Mouse (Mus musculus): Measurements from ENCODE around the gene Lrrfip2.
A peak's percentile ranks its signal among the peaks of the same experiment; 100 is the strongest.

Gene Lrrfip2

DNA sequence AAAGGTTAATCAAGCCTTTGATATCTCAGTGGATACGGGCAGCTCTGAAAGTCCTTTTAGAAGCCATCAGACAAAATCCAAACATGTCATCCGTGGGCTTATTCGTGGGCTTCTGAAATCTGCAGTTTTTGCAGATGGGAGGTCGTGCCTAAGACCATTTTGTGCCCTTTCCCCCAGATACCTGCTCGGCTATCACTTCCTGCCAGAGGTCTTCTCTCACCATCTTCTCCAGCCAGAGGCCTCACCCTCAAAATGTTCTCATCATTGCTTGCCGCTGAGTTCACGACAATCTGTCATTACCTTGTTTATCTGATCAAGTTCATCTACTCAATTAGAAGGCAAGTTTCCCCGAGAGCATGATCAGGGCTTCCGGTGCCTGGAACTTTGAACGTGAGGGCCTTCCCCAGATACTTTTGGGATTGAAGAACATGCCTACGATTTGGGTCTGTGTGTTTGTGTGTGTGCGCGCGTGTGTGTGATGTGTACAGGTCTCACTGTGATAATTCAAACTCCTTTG lies at the start of gene Lrrfip2:
Gene Lrrfip2 (plus strand): TSS at position 467 of the 517 bp plus-strand sequence.
- no peak for DNase-seq (ENCODE audit: low spot score)

DNA sequence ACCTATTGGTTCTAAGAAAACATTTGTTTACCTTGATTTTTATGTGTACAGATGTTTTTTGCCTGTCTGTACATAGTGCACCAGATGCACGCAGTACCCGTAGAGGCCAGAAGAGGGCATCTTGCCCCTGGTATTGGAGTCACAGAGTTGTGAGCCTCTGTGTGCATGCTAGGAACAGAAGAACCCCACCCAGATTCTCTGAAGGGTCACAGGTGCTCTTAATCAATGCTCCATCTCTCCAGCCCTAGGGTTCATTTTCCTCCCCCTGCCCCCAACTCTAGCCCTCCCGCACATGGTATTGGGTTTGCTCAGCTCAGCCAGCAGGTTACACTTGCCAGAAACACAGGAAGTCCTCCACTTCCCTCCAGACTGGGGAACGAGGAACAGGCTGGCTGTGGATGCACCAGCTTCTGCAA lies 46.8 kb upstream of the Lrrfip2 start:
- DNase-seq (ENCODE audit: low spot score), result peak; percentile 65

- peak; percentile 29 for DNase-seq (ENCODE audit: low spot score)
These were observed 45.2 kb upstream of the Lrrfip2 start for GRCm38 (mm10) chr9:111072175-111072574.

GRCm38 (mm10) chr9:111072971-111073370 lies 44.4 kb upstream of the Lrrfip2 start:
- no peak for DNase-seq (ENCODE audit: low spot score)

GRCm38 (mm10) chr9:111077745-111078144 lies 39.6 kb upstream of the Lrrfip2 start:
- no peak for DNase-seq (ENCODE audit: low spot score)

GRCm38 (mm10) chr9:111080801-111081200 lies 36.6 kb upstream of the Lrrfip2 start:
- no peak for DNase-seq (ENCODE audit: low spot score)

GRCm38 (mm10) chr9:111081765-111082164 lies 35.6 kb upstream of the Lrrfip2 start:
- no peak for DNase-seq (ENCODE audit: low spot score)

DNA sequence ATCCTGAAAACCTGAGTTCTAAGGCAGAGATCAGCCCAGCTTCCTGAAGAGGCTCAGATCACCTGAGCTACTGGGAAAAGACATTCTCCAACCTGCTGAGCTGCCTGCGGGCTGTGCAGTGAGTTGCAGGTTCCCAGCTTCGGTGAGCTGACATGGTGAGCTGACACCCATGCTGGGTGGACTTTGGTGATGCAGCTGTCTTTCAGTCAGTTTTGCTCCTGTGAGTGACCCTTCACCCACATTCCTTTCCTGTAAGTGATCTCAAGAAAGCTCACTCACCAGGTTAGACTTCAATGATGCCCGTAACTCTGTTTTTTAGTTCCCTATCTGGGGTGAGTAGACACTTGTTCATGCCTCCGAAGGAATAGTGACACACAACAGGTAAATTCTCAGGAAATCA lies 32.1 kb upstream of the Lrrfip2 start:
- no peak for DNase-seq (ENCODE audit: low spot score)

- no peak for DNase-seq (ENCODE audit: low spot score)
These were observed 31.3 kb upstream of the Lrrfip2 start for GRCm38 (mm10) chr9:111086137-111086536.

GRCm38 (mm10) chr9:111086995-111087606 lies 30.3 kb upstream of the Lrrfip2 start:
- DNase-seq (ENCODE audit: low spot score), result no peak

GRCm38 (mm10) chr9:111087960-111088359 lies 29.4 kb upstream of the Lrrfip2 start:
- no peak for DNase-seq (ENCODE audit: low spot score)

GRCm38 (mm10) chr9:111088886-111089285 lies 28.5 kb upstream of the Lrrfip2 start:
- no peak for DNase-seq (ENCODE audit: low spot score)

DNA sequence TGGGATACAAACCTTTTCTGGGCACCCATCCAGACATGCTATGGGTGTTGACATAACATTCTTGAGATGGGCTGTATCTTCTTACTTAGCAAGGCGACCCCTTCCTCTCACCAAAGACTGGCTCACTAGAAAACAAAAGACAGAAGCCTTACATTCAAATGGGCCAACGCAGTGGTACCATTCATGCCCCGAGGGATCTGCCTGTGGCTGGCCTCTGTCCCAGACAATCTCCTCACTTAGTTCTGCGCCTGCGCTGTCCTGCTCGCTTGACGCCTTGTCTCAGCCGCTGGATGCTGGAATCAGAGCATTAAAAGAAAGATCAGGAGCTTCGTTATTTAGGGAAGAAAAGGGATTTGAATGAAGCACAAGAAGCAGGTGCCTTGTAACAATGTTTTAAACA lies 24.7 kb upstream of the Lrrfip2 start:
- no peak for DNase-seq (ENCODE audit: low spot score)

- peak; percentile 71 for DNase-seq (ENCODE audit: low spot score)
These were observed 24.3 kb upstream of the Lrrfip2 start for GRCm38 (mm10) chr9:111093094-111093493.

DNA sequence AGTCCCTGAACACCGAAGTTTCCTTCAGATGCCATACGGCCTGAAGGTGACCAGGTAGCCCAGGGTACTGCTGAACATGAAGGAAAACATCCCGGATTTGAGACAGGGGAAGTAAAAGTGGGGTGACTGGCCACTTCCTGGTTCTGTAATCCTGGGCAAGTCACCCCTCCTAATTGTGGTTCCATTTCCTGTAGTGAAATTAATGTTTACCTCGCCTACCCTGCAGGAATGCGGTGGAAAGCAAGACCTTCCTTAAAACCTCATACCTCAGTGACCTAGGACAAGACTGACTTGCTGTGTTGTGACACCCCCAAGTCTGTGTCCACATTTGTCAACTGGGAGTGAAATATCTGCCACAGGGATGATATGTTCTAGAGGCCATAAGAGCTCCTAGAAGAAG lies 22.8 kb upstream of the Lrrfip2 start:
- no peak for DNase-seq (ENCODE audit: low spot score)

DNA sequence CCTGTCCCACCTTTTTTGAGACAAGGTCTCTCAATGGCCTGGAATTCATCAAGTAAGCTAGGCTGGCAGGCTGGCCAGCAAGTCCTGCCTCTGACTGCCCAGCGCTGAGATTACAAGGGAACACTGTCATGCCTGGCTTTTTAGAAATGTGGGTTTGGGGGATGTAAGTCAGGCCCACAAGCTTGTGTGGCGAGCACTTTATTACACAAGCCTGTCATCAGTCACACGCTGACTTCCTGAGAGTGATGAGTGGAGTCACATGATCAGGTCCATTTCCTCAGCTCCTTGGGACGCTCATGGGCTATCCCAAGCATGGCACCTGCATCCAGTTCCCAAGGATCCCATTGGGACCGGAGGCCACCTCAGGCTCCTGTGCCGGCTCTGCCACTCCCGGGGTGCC lies 21.7 kb upstream of the Lrrfip2 start:
- no peak for DNase-seq (ENCODE audit: low spot score)

- DNase-seq (ENCODE audit: low spot score), result no peak
These were observed 20.7 kb upstream of the Lrrfip2 start for GRCm38 (mm10) chr9:111096419-111097326.

GRCm38 (mm10) chr9:111097543-111097942 lies 19.8 kb upstream of the Lrrfip2 start:
- DNase-seq (ENCODE audit: low spot score), result no peak

GRCm38 (mm10) chr9:111100406-111100805 lies 17.0 kb upstream of the Lrrfip2 start:
- no peak for DNase-seq (ENCODE audit: low spot score)

DNA sequence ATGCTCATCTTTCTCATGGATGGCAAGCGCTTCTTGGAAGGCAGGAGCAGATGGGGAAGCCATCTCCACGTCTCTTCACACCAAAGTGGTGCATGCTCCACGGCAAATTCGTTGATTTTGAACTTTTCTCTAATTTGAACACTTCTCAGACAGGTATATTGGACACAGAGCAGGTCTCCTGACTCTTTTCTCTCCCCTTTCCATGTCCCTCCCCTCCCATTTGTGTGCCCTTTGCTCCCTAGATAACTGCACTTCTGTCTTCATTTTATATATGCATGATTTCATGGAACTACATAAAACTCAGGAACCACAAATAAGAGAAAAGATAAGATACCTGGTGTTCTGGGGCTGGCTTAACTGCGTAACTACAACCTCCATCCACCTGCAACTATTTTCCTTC lies 14.1 kb upstream of the Lrrfip2 start:
- DNase-seq (ENCODE audit: low spot score), result no peak

DNA sequence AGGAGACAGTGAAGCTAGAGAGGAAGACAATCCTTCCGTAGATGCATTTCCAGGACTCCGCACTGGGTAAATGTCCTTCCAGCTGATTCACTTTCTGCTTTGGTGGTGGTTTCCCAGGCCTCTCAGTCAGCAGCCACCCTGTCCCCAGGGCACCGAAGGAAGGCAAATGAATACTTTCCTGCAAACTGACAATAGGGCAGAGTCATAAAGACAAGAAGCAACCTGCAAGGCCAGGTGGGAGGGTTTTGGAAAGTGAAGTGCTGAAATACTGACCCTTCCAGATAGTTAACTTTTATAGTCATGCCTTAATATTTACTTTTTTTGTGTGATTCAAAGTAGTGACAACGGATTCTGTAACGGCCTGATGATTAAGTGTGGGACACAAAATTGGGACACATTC lies 13.5 kb upstream of the Lrrfip2 start:
- DNase-seq (ENCODE audit: low spot score), result no peak

DNA sequence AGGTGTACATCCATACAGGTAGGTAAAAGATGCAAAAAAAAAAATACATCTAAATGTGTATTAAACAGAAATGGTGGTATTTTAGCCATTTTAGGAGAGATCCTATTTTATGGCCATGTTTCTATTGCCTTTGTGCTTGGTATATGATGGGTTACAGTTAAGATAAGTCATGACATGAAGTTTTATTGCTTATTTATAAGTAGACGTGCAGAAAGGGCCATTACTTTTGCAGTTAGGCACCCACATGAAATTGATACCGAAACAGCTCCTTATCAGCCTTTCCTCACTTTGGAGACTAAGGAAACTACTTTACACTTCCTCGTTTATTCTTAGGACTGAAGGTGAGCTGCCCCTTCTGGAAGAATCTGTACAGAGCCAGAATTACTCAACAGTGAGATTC lies 9.5 kb upstream of the Lrrfip2 start:
- no peak for DNase-seq (ENCODE audit: low spot score)

GRCm38 (mm10) chr9:111117794-111118251 lies 431 bp downstream of the Lrrfip2 start:
- peak; percentile 87 for DNase-seq (ENCODE audit: low spot score)
